Mouse (Mus musculus): ENCODE results near the gene Il9. TPM values are rescaled to one million over a fixed set of nuclear protein-coding genes. Genes with fewer than 3 reads are reported as not detected.

Il9 gene
- polyA plus RNA-seq, 1 experiment from 2014 or later, result not detected

GRCm38 (mm10) chr13:56433466-56433865 is 48.6 kb downstream of the Il9 start:
- Histone ChIP-seq H3K4me3 (ENCODE audit: low read length) (no peak overlapping the region), H3K4me2 (replicated peaks; ENCODE audit: low read depth, low read length) (no peak overlapping the region; the same call in 1 of the 2 replicates), H3K9ac (replicated peaks; ENCODE audit: low read length) (peak overlapping the region; percentile 39), H3K27ac (ENCODE audit: low read length) (no peak overlapping the region), H3K36me3 (ENCODE audit: insufficient read depth, low read length) (no peaks in the 10 kb centered on the region), H3K9me3 (ENCODE audit: low read length) (no peaks in the 10 kb centered on the region), H3K27me3 (ENCODE audit: insufficient read depth, low read length) (peaks cover 34% of the 10 kb centered on the region), H3K4me1 (ENCODE audit: insufficient read depth, low read length) (peaks cover 20% of the 10 kb centered on the region)
- no peak for ATAC-seq (ENCODE audit: low FRiP score, low TSS enrichment)
- WGBS, result 16% methylated on average over 10 of the region's 10 CpGs

DNA sequence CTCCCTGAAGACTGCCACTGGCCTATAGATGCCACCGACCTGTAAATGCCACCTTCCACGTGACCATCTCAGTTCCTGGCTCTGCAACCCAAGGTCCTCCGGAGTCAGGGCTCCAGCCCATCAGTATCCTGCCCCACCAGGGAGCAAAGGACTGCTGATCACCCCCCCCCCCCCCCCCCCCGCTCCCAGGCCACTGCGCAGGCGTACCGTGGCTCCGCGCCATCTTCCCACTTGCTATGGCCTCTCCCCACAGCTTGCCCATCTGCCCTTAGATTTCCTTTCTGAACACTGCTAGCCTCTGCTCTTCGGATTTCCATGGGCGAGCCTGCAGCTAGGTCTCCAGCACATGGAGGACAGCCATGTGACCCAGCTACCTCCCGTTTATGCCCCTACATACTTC is 49.5 kb downstream of the Il9 start:
- no peak for ATAC-seq (ENCODE audit: low FRiP score, low TSS enrichment)
- Histone ChIP-seq H3K4me2 (replicated peaks; ENCODE audit: low read depth, low read length) (no peak overlapping the region), H3K36me3 (ENCODE audit: insufficient read depth, low read length) (no peaks in the 10 kb centered on the region), H3K27me3 (ENCODE audit: insufficient read depth, low read length) (peaks cover 26% of the 10 kb centered on the region), H3K27ac (ENCODE audit: low read length) (no peak overlapping the region), H3K4me1 (ENCODE audit: insufficient read depth, low read length) (peaks cover 11% of the 10 kb centered on the region), H3K9me3 (ENCODE audit: low read length) (no peaks in the 10 kb centered on the region), H3K4me3 (ENCODE audit: low read length) (no peak overlapping the region), H3K9ac (replicated peaks; ENCODE audit: low read length) (no peak overlapping the region)
- 83% methylated on average over 11 of the region's 12 CpGs for WGBS

Other genes with a start within 250 kb of the Il9 start
- gene Neurog1, start 230.1 kb downstream of the Il9 start, polyA plus RNA-seq (2015; fragmentation: Nextera tagmentation; extraction: Ambion mirVana), result not detected in 2 replicates
- 23.4 and 25.1 TPM in 2 replicates for gene Cxcl14, start 185.7 kb downstream of the Il9 start, polyA plus RNA-seq (2015; fragmentation: Nextera tagmentation; extraction: Ambion mirVana)
- gene Gm3045, start 55.7 kb downstream of the Il9 start, polyA plus RNA-seq (2015; fragmentation: Nextera tagmentation; extraction: Ambion mirVana), result not detected in 2 replicates
- 0.45 and 0.60 TPM in 2 replicates for gene Slc25a48, start 43.9 kb downstream of the Il9 start, polyA plus RNA-seq (2015; fragmentation: Nextera tagmentation; extraction: Ambion mirVana)
- 2.0 and 2.8 TPM in 2 replicates for gene Fbxl21, start 40.2 kb upstream of the Il9 start, polyA plus RNA-seq (2015; fragmentation: Nextera tagmentation; extraction: Ambion mirVana)
- 1.1 and 1.2 TPM in 2 replicates for gene Lect2, start 66.3 kb upstream of the Il9 start, polyA plus RNA-seq (2015; fragmentation: Nextera tagmentation; extraction: Ambion mirVana)
- gene Tgfbi, start 127.3 kb upstream of the Il9 start, polyA plus RNA-seq (2015; fragmentation: Nextera tagmentation; extraction: Ambion mirVana), result 133 and 135 TPM in 2 replicates
- gene Smad5, start 220.8 kb upstream of the Il9 start, polyA plus RNA-seq (2015; fragmentation: Nextera tagmentation; extraction: Ambion mirVana), result 35.6 and 37.0 TPM in 2 replicates